Mouse (Mus musculus) olfactory bulb, adult 2 months (tissue): ENCODE measurements around the gene Arrb1.

ENCODE experiments used
- CTCF ChIP-seq: fragments of 200-500 bp; IDR thresholded peaks from 2 replicates; pipeline ENCODE4 v1.5.1; 2012; ENCODE audit warnings: low read depth, mild to moderate bottlenecking, low read length, moderate library complexity; ENCODE audit not compliant: insufficient read depth
- POLR2A ChIP-seq: fragments of 200-500 bp; IDR thresholded peaks from 2 replicates; pipeline ENCODE4 v1.6.1; 2012; ENCODE audit warnings: mild to moderate bottlenecking, low read depth, low read length, moderate library complexity; ENCODE audit not compliant: insufficient read depth

DNA sequence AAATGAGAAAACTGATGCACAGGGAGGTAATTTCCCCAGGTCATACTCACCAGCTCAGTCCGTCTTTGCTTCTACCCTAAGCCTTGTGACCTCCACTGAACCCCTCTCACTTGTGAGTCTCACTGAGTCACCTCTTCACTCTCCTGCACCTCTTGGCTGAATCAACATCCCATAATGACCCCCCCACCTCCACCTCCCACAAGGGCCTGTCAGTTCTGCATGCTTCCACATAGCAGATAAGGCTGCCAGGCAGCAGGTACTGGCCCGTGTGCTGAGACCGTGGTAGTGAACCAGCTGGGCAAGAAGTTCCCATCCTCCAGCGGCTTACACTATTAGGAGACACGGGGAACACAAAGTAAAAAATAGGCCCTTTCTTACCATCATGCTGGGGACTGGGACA, 55.4 kb downstream of the Arrb1 start:
- TF ChIP-seq CTCF (no peak), POLR2A (no peak)
